Mouse (Mus musculus) right cerebral cortex, postnatal 36 days (tissue): ENCODE measurements around the gene Coa7.

Experiments used
- DNase-seq, 2 experiments: peaks; one replicate each; pipeline ENCODE4 v3.0.0; 2022; ENCODE audit warnings: low spot score in 2 of 2, mixed read lengths in 1 of 2

The Coa7 gene

GRCm38 (mm10) chr4:108327730-108328484, at the start of gene Coa7:
TSS of gene Coa7 (plus strand) at chr4:108328140.
- peak; percentile 93 for DNase-seq

GRCm38 (mm10) chr4:108300266-108300665, 27.7 kb upstream of the Coa7 start:
- no peak for DNase-seq

GRCm38 (mm10) chr4:108300670-108301373, 27.1 kb upstream of the Coa7 start, which contains the start of gene Zyg11b:
TSS of gene Zyg11b (minus strand) at chr4:108301096.
- peak; percentile 76 to 80 for DNase-seq

GRCm38 (mm10) chr4:108302296-108302890, 25.5 kb upstream of the Coa7 start:
- no peak for DNase-seq

- no peak for DNase-seq
Measured at GRCm38 (mm10) chr4:108310706-108311105, 17.2 kb upstream of the Coa7 start.

GRCm38 (mm10) chr4:108314041-108314440, 13.9 kb upstream of the Coa7 start:
- no peak for DNase-seq

GRCm38 (mm10) chr4:108317656-108318605, 10.0 kb upstream of the Coa7 start:
- no peak for DNase-seq

GRCm38 (mm10) chr4:108318649-108319615, 9.0 kb upstream of the Coa7 start:
- DNase-seq: no peak

- no peak for DNase-seq
Measured at GRCm38 (mm10) chr4:108319747-108320146, 8.2 kb upstream of the Coa7 start.

GRCm38 (mm10) chr4:108320627-108321380, 7.1 kb upstream of the Coa7 start:
- DNase-seq: no peak

- DNase-seq: no peak
Measured at GRCm38 (mm10) chr4:108323588-108323987, 4.4 kb upstream of the Coa7 start.

GRCm38 (mm10) chr4:108327071-108327579, 815 bp upstream of the Coa7 start:
- DNase-seq: no peak

GRCm38 (mm10) chr4:108329840-108330239, 1.9 kb downstream of the Coa7 start:
- no peak for DNase-seq

- DNase-seq: no peak
Measured at GRCm38 (mm10) chr4:108332041-108332440, 4.1 kb downstream of the Coa7 start.

GRCm38 (mm10) chr4:108335413-108335812, 7.5 kb downstream of the Coa7 start:
- DNase-seq: no peak

GRCm38 (mm10) chr4:108336765-108337164, 8.8 kb downstream of the Coa7 start:
- no peak for DNase-seq

GRCm38 (mm10) chr4:108337817-108338216, 9.9 kb downstream of the Coa7 start:
- no peak for DNase-seq

GRCm38 (mm10) chr4:108338321-108338733, 10.4 kb downstream of the Coa7 start:
- DNase-seq: no peak

GRCm38 (mm10) chr4:108338811-108339210, 10.9 kb downstream of the Coa7 start:
- peak; percentile 59 to 83 for DNase-seq
